Mouse (Mus musculus): ENCODE data around the gene Gm38392. TPM values are rescaled to one million over a fixed set of nuclear protein-coding genes. Genes with fewer than 3 reads are reported as not detected.
A peak's percentile ranks its signal among the peaks of the same experiment; 100 is the strongest.
"Not testable (repeated sequence)": the region's sequence is repeated elsewhere in the genome, so short reads cannot be mapped to it uniquely, and the experiment has no call there.

The Gm38392 gene
- polyA plus RNA-seq, 1 experiment: 0.49 TPM

- DNase-seq: no peak
- H3K4me3 ChIP-seq (replicated peaks; ENCODE audit: extremely low read depth, low read depth, low read length): no peak overlapping the region
- peaks cover 7% of the 10 kb centered on the region for H3K4me1 ChIP-seq (ENCODE audit: control insufficient read depth, insufficient read depth, low read length)
- TF ChIP-seq POLR2A (IDR thresholded peaks at IDR 0.05; ENCODE audit: borderline replicate concordance, extremely low read depth, low read depth, low read length) (no peak), CTCF (IDR thresholded peaks at IDR 0.05; ENCODE audit: insufficient read depth, low read length) (no peak)
- WGBS: 82% methylated on average over 1 of the region's 1 CpGs
These were observed 12.2 kb upstream of the Gm38392 start for GRCm38 (mm10) chr3:88299172-88299571.

DNA sequence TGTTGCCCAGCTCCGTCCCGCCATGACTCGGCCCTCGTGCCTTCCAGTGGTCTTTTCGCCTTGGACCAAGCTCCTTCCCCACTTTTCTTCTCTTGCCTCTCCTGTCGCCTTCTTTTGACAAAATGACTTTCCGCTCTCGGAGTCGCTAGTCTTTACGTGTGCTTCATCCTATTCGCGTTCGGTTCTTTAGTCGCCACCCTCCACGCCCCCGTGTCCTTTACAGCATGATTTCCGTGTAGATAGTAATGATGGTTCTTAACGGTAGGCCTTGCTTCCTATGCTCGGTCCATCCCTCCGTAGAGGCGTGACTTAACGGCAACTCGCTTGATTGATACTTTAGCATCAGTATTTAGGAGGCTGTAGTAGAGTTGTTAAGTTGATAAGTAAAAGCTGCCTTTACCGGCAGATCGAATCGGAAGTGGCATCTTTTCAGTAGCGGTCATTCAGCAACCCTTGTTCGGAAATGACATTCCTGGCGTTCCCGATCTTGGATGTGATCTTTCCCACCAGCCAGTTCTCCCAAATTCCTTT, 10.4 kb upstream of the Gm38392 start:
- no peak for DNase-seq
- TF ChIP-seq CTCF (IDR thresholded peaks at IDR 0.05; ENCODE audit: insufficient read depth, low read length) (no peak), POLR2A (IDR thresholded peaks at IDR 0.05; ENCODE audit: borderline replicate concordance, extremely low read depth, low read depth, low read length) (no peak)
- H3K4me1 ChIP-seq (ENCODE audit: control insufficient read depth, insufficient read depth, low read length): peaks cover 7% of the 10 kb centered on the region
- H3K4me3 ChIP-seq (replicated peaks; ENCODE audit: extremely low read depth, low read depth, low read length): peak overlapping the region; percentile 96
- under 1% methylated on average over 30 of the region's 30 CpGs for WGBS

- Histone ChIP-seq H3K4me1 (ENCODE audit: control insufficient read depth, insufficient read depth, low read length) (peaks cover 7% of the 10 kb centered on the region), H3K4me3 (replicated peaks; ENCODE audit: extremely low read depth, low read depth, low read length) (peak within 1 kb of the TSS; percentile 96)
- DNase-seq: peak; percentile 90
- WGBS: under 1% methylated on average over 44 of the region's 44 CpGs
- peak; percentile 81 for TF ChIP-seq POLR2A (IDR thresholded peaks at IDR 0.05; ENCODE audit: borderline replicate concordance, extremely low read depth, low read depth, low read length)
- TF ChIP-seq CTCF (IDR thresholded peaks at IDR 0.05; ENCODE audit: insufficient read depth, low read length): no peak
These were observed 9.7 kb upstream of the Gm38392 start, which contains the start of the genes Tsacc and Cct3 for GRCm38 (mm10) chr3:88296561-88297318. Gene Tsacc, minus strand, starts transcription at chr3:88296999. Gene Cct3, plus strand, starts transcription at chr3:88297116.

DNA sequence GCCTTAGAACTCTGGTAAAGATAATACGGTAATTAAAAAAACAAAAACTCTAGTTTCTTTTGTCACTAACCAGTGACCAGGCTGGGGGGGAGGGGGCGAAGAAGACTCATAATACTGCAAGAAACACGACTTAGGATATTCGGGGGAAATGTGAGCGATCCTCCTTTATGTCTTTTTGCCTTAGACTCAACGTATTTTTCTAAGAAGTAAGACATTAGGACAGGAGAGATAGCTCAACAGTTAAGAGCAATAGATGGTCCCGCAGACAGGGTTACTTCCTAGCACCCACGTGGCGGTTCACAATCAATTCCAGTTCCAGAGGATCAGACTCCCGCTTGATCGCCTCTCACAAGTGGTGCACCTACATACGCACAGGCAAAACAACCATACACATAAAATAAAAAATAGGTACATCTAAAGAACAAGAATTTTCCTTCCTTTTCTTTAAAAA, 9.1 kb upstream of the Gm38392 start:
- no peak for DNase-seq
- WGBS: under 1% methylated on average over 12 of the region's 12 CpGs
- Histone ChIP-seq H3K4me1 (ENCODE audit: control insufficient read depth, insufficient read depth, low read length) (peaks cover 7% of the 10 kb centered on the region), H3K4me3 (replicated peaks; ENCODE audit: extremely low read depth, low read depth, low read length) (peak overlapping the region; percentile 85)
- no peak for TF ChIP-seq CTCF (IDR thresholded peaks at IDR 0.05; ENCODE audit: insufficient read depth, low read length)
- no peak for TF ChIP-seq POLR2A (IDR thresholded peaks at IDR 0.05; ENCODE audit: borderline replicate concordance, extremely low read depth, low read depth, low read length)

DNA sequence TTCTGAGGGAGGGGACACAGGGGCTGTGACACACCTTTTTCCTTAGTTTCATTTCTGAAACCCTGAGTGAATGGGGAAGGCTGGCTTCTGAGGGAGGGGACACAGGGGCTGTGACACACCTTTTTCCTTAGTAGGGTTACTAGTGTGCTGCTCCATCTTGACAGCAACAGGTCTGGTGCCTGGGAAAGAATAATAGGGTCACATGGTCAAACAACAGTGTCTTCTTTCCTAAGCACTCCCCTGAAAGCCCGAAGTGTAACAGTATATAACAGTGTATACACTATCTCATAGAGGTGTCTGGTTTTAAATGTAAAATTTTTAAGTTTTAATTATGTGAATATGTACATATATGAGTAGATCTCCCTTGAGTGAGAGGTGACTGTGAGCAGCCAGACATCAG, 8.3 kb upstream of the Gm38392 start:
- H3K4me1 ChIP-seq (ENCODE audit: control insufficient read depth, insufficient read depth, low read length); DNase-seq; H3K4me3 ChIP-seq (replicated peaks; ENCODE audit: extremely low read depth, low read depth, low read length): not testable (repeated sequence)
- 50% methylated on average over 1 of the region's 1 CpGs for WGBS

- Histone ChIP-seq H3K4me3 (replicated peaks; ENCODE audit: extremely low read depth, low read depth, low read length) (no peak overlapping the region), H3K4me1 (ENCODE audit: control insufficient read depth, insufficient read depth, low read length) (peaks cover 2% of the 10 kb centered on the region; the same call in 1 of the 2 replicates)
- no peak for TF ChIP-seq CTCF (IDR thresholded peaks at IDR 0.05; ENCODE audit: insufficient read depth, low read length)
- TF ChIP-seq POLR2A (IDR thresholded peaks at IDR 0.05; ENCODE audit: borderline replicate concordance, extremely low read depth, low read depth, low read length): no peak
- WGBS: 34% methylated on average over 4 of the region's 4 CpGs
- peak; percentile 31 for DNase-seq
These were observed 5.0 kb upstream of the Gm38392 start for GRCm38 (mm10) chr3:88291970-88292369.

DNA sequence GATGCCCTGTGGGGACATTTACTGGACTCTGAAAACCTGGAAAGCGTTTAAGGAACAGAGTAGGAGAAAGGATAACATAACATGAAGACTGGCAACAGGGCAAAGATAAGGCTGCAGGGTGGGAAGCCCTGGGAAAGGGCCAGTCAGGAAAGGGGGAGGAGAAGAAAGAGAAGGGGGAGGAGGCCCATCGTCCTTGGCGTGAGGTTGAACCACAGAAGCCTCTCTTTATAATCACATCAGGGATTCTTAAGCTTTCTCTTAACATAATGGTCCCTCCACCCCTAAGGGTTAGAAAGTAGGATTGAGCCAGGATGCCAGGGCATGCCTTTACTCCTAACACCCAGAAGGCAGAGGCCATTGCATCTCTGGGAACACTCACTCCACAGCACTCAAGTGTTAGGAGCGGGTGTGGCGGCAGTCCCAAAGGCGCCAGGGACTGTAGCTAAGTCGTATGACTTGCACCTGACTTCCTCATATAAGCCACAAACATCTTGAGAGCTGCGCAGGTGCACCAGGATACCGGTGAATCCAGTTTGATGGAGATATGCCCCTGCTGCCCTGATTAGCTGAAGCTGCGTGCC, 1.2 kb upstream of the Gm38392 start:
- DNase-seq: peak; percentile 46
- 55% methylated on average over 10 of the region's 10 CpGs for WGBS
- not testable (repeated sequence) for H3K4me3 ChIP-seq (replicated peaks; ENCODE audit: extremely low read depth, low read depth, low read length); H3K4me1 ChIP-seq (ENCODE audit: control insufficient read depth, insufficient read depth, low read length)

GRCm38 (mm10) chr3:88285565-88285895, 1.5 kb downstream of the Gm38392 start:
- not testable (repeated sequence) for DNase-seq; H3K4me1 ChIP-seq (ENCODE audit: control insufficient read depth, insufficient read depth, low read length); H3K4me3 ChIP-seq (replicated peaks; ENCODE audit: extremely low read depth, low read depth, low read length)
- no CpG with 5 or more reads among the region's 2 CpGs for WGBS

- DNase-seq; H3K4me3 ChIP-seq (replicated peaks; ENCODE audit: extremely low read depth, low read depth, low read length); H3K4me1 ChIP-seq (ENCODE audit: control insufficient read depth, insufficient read depth, low read length): not testable (repeated sequence)
- whole genome bisulfite sequencing: 92% methylated on average over 14 of the region's 14 CpGs
These were observed 2.0 kb downstream of the Gm38392 start for GRCm38 (mm10) chr3:88284815-88285564.

Measured in lung, adult 2 months (tissue).